Mouse (Mus musculus) hindbrain, embryonic 16.5 days (tissue): ENCODE data around the gene Ccdc157. TPM values are rescaled to one million over a fixed set of nuclear protein-coding genes. Genes with fewer than 3 reads are reported as not detected.

Experiments used
- ATAC-seq: fragments of 200-750 bp; cut with Nextera tagmentation; 2 replicates; pipeline ENCODE4 v1.8.0; 2017; ENCODE audit warnings: moderate TSS enrichment, moderate library complexity
- H3K27ac ChIP-seq: fragments of 300-500 bp; sonication (generic); 2 replicates; pipeline ENCODE4 v1.5.1; 2014; ENCODE audit warnings: low read depth, mild to moderate bottlenecking, control low read depth, low read length, moderate library complexity
- H3K27me3 ChIP-seq: fragments of 300-500 bp; sonication (generic); replicated peaks from 2 replicates; pipeline ENCODE4 v1.6.1; 2014; ENCODE audit warnings: low read length; ENCODE audit not compliant: control insufficient read depth, insufficient read depth
- H3K36me3 ChIP-seq: fragments of 300-500 bp; sonication (generic); 2 replicates; pipeline ENCODE4 v1.6.1; 2014; ENCODE audit warnings: mild to moderate bottlenecking, low read length, moderate library complexity, mixed read lengths; ENCODE audit not compliant: control insufficient read depth, insufficient read depth
- H3K4me1 ChIP-seq: fragments of 300-500 bp; sonication (generic); 2 replicates; pipeline ENCODE4 v1.6.1; 2014; ENCODE audit warnings: low read depth, low read length; ENCODE audit not compliant: control insufficient read depth, insufficient read depth
- H3K4me2 ChIP-seq: fragments of 300-500 bp; sonication (generic); 2 replicates; pipeline ENCODE4 v1.6.1; 2014; ENCODE audit warnings: mild to moderate bottlenecking, low read length, control low read depth, moderate library complexity
- H3K4me3 ChIP-seq: fragments of 300-500 bp; sonication (generic); 2 replicates; pipeline ENCODE4 v1.5.1; 2014; ENCODE audit warnings: mild to moderate bottlenecking, low read length, control low read depth, moderate library complexity
- H3K9ac ChIP-seq: fragments of 300-500 bp; sonication (generic); 2 replicates; pipeline ENCODE4 v1.6.1; 2014; ENCODE audit warnings: low read depth, mild to moderate bottlenecking, control low read depth, low read length, moderate library complexity
- H3K9me3 ChIP-seq: fragments of 300-500 bp; sonication (generic); 2 replicates; pipeline ENCODE4 v1.6.1; 2014; ENCODE audit warnings: mild to moderate bottlenecking, low read length, moderate library complexity; ENCODE audit not compliant: control insufficient read depth
- WGBS: fragments of 180-500 bp; shearing (Covaris S2); extraction: QIAGEN DNeasy Blood & Tissue Kit; methylation state at CpG from one replicate; pipeline ENCODE4 v1.1.7; 2014; 5-methylcytosine and 5-hydroxymethylcytosine counted together
- polyA plus RNA-seq: library from polyadenylated mRNA; unstranded; fragments of >200 nt; fragmentation: Nextera tagmentation; extraction: Ambion mirVana; gene quantifications from 2 replicates; pipeline ENCODE4 v1.2.1, GENCODE M21; 2015

Ccdc157 gene
- polyA plus RNA-seq, 1 experiment from 2014 or later: 9.1 TPM

DNA sequence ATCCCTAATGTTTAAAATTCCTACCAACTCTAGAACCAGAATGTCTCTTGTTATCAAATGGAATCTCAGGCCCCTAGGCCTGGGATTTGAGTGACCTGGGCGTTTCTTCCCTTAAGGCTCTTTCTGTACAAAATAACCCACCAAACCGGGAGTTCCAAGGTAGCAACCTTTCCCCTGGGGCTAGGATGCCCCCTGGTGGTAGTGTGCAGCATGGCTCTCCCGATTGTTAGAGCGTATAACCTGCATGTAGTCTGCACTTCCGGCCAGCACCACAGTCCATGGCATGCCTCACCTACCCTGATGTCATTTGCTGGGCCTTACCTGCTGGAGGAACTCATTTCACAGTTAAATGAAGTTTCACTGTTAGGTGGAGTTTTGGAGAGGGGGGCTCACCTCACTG lies 36.2 kb downstream of the Ccdc157 start:
- peaks cover 3% of the 10 kb centered on the region; the same call in 1 of the 2 replicates for H3K9me3 ChIP-seq

DNA sequence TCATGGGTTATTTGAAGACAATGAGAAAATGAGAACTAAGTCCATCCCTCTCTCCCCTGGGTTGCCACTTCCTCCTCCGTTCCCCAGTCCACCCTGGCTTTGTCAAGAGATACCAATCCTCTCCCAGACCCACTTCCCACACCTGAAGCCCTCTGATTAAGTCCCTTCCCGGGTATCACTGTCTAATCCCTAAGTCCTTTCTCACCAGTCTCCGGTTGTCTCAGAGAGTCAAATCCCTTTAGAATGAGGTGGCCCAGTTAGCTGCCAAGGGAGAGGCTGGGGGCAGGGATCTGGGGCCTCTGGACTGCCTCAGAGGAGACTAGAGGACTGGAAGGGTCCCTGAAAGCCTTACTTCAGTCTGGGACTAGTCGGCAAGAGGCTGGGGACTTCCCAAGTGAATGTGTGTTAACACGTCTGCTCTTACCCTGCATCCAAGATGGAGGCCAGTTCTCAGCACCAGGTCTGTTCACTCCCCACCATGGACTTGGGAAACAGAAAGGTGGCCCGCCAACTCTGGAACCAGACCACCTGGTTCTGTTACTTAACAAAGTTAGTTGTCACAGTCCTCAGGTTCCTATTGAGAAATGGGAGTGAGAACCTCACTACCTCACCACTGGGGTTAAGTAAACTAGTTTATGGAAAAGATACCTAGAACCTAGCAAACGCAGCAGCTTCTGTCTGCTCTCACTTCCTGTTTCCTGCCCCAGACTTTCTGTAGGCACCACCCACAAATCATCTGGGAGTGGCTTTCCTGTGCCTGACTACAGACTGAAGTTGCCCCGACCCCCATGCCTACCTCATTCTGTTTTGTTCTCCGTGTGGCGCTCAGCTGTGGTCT lies 37.1 kb downstream of the Ccdc157 start, which contains the start of gene Sec14l2:
Sec14l2 (minus strand) TSS at position 674 of the 838 bp plus-strand sequence.
- Histone ChIP-seq H3K36me3 (no peaks in the 10 kb centered on the region), H3K27me3 (no peaks in the 10 kb centered on the region), H3K4me1 (peaks cover 4% of the 10 kb centered on the region), H3K27ac (no peak within 1 kb of the TSS), H3K9ac (no peak within 1 kb of the TSS), H3K9me3 (peaks cover 3% of the 10 kb centered on the region; the same call in 1 of the 2 replicates), H3K4me3 (no peak within 1 kb of the TSS), H3K4me2 (no peak within 1 kb of the TSS)
- no peak for ATAC-seq
- 84% methylated on average over 10 of the region's 10 CpGs for WGBS

More for the DNA sequence above, 36.2 kb downstream of the Ccdc157 start:
- no peak for ATAC-seq
- Histone ChIP-seq H3K36me3 (no peaks in the 10 kb centered on the region), H3K4me3 (no peak overlapping the region), H3K27ac (no peak overlapping the region), H3K4me1 (no peaks in the 10 kb centered on the region), H3K4me2 (no peak overlapping the region), H3K9ac (no peak overlapping the region), H3K27me3 (no peaks in the 10 kb centered on the region)
- WGBS: 64% methylated on average over 5 of the region's 5 CpGs

DNA sequence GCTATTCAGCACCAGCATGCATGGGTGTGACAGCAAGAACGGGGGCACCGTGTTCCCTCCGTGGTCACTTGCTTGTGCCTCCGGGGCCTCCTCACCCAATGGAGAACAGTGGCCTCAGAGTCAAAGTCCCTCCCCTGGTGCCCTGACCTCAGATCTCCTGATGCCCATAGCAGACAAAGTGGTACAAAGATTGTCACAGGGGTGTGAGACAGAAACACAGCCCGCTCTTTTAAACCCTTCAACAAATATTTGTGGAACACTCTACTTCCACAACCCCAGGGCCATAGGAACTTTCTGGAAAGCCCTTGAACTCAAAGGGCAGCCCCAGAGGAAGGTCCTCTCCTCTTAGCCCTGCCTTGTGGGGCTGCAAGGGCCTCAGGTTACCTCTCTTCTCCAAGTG lies 37.9 kb downstream of the Ccdc157 start:
- Histone ChIP-seq H3K4me1 (peaks cover 11% of the 10 kb centered on the region), H3K9me3 (peaks cover 3% of the 10 kb centered on the region; the same call in 1 of the 2 replicates), H3K27ac (no peak overlapping the region), H3K9ac (no peak overlapping the region), H3K4me2 (no peak overlapping the region), H3K36me3 (no peaks in the 10 kb centered on the region), H3K27me3 (no peaks in the 10 kb centered on the region), H3K4me3 (no peak overlapping the region)
- 82% methylated on average over 5 of the region's 5 CpGs for WGBS
- ATAC-seq: no peak

DNA sequence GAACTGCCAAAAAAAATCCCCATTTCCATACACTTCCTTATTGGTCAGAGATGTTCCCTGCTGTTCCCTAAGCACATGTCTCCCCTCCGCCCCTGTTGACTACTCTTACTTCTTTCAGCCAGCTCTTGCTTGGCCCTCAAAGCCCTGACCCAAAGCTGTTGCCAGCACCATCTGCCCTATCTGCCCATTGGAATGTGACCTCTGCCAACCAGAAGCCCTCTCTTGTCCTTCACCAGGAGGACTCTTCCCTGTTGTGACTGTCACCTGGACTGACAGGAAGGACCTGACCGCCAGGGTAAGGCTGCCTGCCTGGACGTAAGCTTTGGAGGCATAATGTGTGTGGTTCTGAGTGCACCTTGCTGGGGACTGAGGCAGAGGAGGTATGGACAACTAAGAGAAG lies 38.4 kb downstream of the Ccdc157 start:
- Histone ChIP-seq H3K4me1 (peaks cover 14% of the 10 kb centered on the region), H3K27ac (no peak overlapping the region), H3K36me3 (no peaks in the 10 kb centered on the region), H3K9me3 (peaks cover 3% of the 10 kb centered on the region; the same call in 1 of the 2 replicates), H3K4me3 (no peak overlapping the region), H3K27me3 (no peaks in the 10 kb centered on the region), H3K9ac (no peak overlapping the region), H3K4me2 (no peak overlapping the region)
- no peak for ATAC-seq
- 80% methylated on average over 3 of the region's 3 CpGs for WGBS

DNA sequence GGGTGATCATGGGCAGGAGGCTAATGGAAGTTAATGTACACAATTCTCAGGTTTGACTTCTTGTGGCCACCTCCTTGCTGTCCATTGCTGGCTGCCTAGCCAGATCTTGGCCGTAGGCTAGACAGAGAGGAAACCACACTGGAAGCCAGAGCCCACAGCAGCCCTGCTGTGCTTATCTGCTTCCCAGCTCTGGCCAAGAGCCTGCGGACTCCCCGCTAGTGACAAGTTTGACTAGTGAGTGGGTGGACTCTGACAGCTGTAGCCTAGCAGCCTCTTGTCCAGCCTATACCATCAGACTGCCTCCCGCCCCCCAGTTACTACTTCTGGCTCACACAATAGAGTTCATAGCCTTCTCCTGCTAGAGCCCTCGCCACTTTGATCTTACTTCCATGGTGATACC lies 40.5 kb downstream of the Ccdc157 start:
- Histone ChIP-seq H3K4me3 (no peak overlapping the region), H3K4me2 (no peak overlapping the region), H3K36me3 (no peaks in the 10 kb centered on the region), H3K27me3 (no peaks in the 10 kb centered on the region), H3K27ac (no peak overlapping the region), H3K9ac (no peak overlapping the region), H3K4me1 (peaks cover 16% of the 10 kb centered on the region), H3K9me3 (no peaks in the 10 kb centered on the region)
- 73% methylated on average over 5 of the region's 5 CpGs for WGBS
- no peak for ATAC-seq

DNA sequence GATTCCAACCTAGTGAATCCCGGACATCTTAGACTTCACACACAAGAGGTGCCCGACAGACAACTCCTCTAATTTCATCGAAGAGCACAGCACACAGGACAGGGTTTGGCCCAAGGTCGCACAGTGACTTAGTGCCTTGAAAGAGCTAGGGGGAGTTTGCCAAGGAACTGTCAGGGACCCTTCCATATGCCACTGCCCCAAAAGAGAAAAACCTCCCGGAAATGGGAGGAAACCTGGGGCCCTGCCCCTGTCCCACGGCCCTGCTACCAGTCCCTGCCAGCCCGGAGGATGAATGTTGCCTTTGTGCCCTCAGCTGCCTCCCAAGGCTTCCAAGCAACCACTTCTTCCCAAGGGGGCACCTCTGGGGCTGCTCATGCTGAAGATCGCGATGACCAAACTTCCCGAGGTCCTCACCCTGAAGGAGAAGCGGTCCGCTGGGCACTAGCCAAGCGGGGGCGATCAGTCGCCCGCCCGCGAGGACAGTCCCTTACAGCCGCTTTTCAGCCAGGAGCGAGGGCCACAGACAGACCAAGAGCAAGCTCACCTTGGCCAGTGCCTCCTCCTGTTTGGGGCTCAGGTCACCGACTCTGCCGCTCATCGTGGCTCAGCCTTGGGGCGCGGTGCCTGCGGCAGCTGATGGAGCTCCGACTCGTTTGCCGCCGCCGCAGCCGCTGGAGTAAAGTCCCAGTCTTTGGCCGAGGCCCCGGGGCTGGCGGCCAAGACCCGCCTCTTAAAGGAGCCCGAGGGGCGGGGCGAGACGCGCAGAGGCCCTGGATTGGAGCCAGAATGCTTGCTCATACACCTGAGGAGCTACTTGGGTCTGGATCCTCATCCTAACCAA lies 41.8 kb downstream of the Ccdc157 start:
- WGBS: under 1% methylated on average over 41 of the region's 41 CpGs
- no peaks in the 10 kb centered on the region for H3K9me3 ChIP-seq
- peak overlapping the region; percentile 68 for H3K27ac ChIP-seq
- no peaks in the 10 kb centered on the region for H3K36me3 ChIP-seq
- H3K4me1 ChIP-seq: peaks cover 16% of the 10 kb centered on the region
- H3K27me3 ChIP-seq: no peaks in the 10 kb centered on the region
- ATAC-seq: peak; percentile 82
- H3K4me2 ChIP-seq: peak overlapping the region; percentile 90
- peak overlapping the region; percentile 57 for H3K4me3 ChIP-seq
- peak overlapping the region; percentile 81 for H3K9ac ChIP-seq

DNA sequence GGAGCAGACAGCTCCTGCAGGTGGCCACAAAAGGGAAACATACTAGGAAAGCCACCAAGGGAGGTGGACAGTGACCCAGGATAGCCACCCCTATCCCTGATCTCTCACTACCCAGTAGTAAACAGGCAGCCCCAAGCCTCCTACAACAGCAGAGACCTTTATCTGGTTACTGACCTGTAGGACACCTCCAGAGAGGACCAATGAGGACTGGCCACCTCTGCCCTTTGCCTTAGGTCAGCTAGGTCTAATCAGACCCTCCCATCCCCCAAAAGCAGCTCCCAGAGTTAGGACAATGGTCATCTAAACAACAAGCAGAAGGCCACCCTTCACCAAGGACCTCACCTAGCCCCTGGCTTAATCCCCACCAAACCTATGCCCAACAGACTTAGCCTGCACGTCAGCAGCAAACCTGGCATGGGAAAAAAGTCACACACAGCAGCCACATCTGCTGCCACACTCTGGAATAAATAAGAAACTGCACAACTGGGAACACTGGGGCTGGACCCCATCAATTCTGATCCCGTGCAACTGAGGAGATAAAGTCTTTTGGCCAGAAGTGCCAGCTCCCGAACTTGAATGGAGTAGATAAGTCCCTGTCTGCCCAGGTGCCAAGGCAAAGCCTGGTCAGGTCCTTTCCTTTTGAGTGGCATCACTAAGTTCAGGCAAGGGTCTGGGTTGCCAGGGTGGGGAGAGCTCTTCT lies 42.6 kb downstream of the Ccdc157 start:
- Histone ChIP-seq H3K27ac (peak overlapping the region; percentile 68), H3K36me3 (no peaks in the 10 kb centered on the region), H3K4me1 (peaks cover 16% of the 10 kb centered on the region), H3K4me2 (peak overlapping the region; percentile 90), H3K4me3 (peak overlapping the region; percentile 57), H3K27me3 (no peaks in the 10 kb centered on the region), H3K9me3 (no peaks in the 10 kb centered on the region), H3K9ac (peak overlapping the region; percentile 81)
- peak; percentile 31 for ATAC-seq
- 20% methylated on average over 3 of the region's 3 CpGs for WGBS

DNA sequence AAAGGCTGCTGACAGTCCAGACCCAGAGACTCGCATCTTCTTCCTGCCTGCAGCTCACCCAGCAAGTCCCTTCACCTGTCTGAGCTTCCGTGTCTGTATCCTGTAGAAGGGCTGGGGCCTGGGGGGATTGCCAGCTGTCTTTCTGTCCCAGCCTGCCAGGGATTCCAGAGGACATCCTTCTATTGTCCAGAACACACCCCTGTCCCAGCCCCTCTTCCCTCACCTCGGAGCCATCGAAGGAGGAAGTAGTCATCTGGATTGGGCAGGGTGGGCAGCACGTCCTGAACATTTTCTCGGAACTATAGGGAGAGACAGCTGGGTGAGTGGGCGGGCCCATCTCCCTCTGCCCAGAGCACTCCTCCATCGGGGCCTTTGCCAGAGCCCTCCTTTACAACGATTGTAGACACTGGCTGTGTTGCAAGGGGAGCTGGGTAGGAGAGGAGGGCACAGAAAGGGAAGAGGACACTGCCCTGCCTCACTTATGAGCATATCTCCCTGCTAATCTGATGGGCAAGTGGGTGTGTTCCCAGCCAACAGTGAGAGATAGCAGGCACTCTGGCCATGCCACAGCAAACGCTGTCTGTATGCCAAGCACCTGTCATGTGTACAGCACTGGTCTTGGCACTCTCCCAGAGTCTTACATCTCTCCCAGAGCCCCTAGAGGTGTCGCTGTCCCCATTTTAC lies 43.5 kb downstream of the Ccdc157 start:
- Histone ChIP-seq H3K4me2 (peak overlapping the region; percentile 90), H3K9ac (peak overlapping the region; percentile 29)

More for the DNA sequence above, 43.5 kb downstream of the Ccdc157 start:
- 54% methylated on average over 11 of the region's 11 CpGs for WGBS
- no peak overlapping the region for H3K4me3 ChIP-seq
- H3K27ac ChIP-seq: no peak overlapping the region
- no peaks in the 10 kb centered on the region for H3K27me3 ChIP-seq
- no peaks in the 10 kb centered on the region for H3K36me3 ChIP-seq
- H3K4me1 ChIP-seq: peaks cover 16% of the 10 kb centered on the region
- no peaks in the 10 kb centered on the region for H3K9me3 ChIP-seq
- ATAC-seq: 0 out of 2 replicates have a peak, but pooled peaks have one; percentile 15
